Mouse (Mus musculus) bone marrow, adult 2 months (tissue): ENCODE measurements around the gene Mtfr1l. TPM values are rescaled to one million over a fixed set of nuclear protein-coding genes. Genes with fewer than 3 reads are reported as not detected.

Experiments used
- H3K27ac ChIP-seq: fragments of 200-500 bp; 2 replicates; pipeline ENCODE4 v1.5.1; 2012; ENCODE audit warnings: low read depth, mild to moderate bottlenecking, control low read depth, inconsistent platforms, low read length; ENCODE audit not compliant: control insufficient read depth, poor library complexity, insufficient read depth
- H3K4me1 ChIP-seq: fragments of 200-500 bp; 2 replicates; pipeline ENCODE4 v1.6.1; 2011; ENCODE audit warnings: low read length; ENCODE audit not compliant: control insufficient read depth, insufficient read depth
- H3K4me3 ChIP-seq: fragments of 200-500 bp; replicated peaks from 2 replicates; pipeline ENCODE3; 2011; ENCODE audit warnings: mild to moderate bottlenecking, low read depth, low read length, control low read depth; ENCODE audit not compliant: control insufficient read depth
- CTCF ChIP-seq: fragments of 200-500 bp; IDR thresholded peaks from 2 replicates; pipeline ENCODE4 v1.5.1; 2011; ENCODE audit warnings: low read length, control low read depth; ENCODE audit not compliant: control insufficient read depth, insufficient read depth
- POLR2A ChIP-seq: fragments of 200-500 bp; IDR thresholded peaks from 2 replicates; pipeline ENCODE4 v1.6.1; 2011; ENCODE audit warnings: low read depth, mild to moderate bottlenecking, control low read depth, low read length, borderline replicate concordance; ENCODE audit not compliant: control insufficient read depth
- WGBS: fragments of 180-500 bp; shearing (Covaris S2); methylation state at CpG from one replicate; pipeline ENCODE4 v1.1.7; 2018; 5-methylcytosine and 5-hydroxymethylcytosine counted together
- polyA plus RNA-seq: library from polyadenylated mRNA; stranded (reverse); fragments of >200 nt; gene quantifications from 2 replicates; pipeline ENCODE4 v1.2.4, GENCODE M21; 2011; ENCODE audit warnings: low replicate concordance; ENCODE audit not compliant: missing spikeins, insufficient read depth, insufficient read length

The Mtfr1l gene
- polyA plus RNA-seq, 1 experiment, result 57.2 TPM

DNA sequence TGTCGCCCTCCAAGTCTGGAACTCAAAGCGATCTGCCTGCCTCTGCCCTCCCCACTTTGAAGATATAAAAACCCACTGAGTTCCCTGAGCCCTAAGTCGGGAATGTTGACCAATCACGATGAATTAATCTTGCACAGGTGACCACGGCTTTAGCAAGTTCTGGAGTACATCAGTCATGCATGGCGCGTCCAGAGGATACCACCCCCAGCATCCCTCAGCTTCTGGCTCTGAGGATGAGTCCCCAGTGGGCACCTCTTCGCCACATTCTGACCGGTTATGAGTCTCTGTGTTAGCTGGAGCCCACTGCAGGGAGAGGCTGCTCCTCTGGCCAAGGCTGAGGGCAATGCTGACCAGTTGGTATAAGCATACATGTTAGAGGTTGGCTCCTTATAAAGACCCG lies 51.0 kb downstream of the Mtfr1l start:
- peaks cover 3% of the 10 kb centered on the region; the same call in 1 of the 2 replicates for H3K4me1 ChIP-seq
- 72% methylated on average over 10 of the region's 10 CpGs for WGBS
- H3K4me3 ChIP-seq, result no peak overlapping the region
- TF ChIP-seq CTCF, result no peak
- TF ChIP-seq POLR2A, result no peak
- H3K27ac ChIP-seq, result no peak overlapping the region

DNA sequence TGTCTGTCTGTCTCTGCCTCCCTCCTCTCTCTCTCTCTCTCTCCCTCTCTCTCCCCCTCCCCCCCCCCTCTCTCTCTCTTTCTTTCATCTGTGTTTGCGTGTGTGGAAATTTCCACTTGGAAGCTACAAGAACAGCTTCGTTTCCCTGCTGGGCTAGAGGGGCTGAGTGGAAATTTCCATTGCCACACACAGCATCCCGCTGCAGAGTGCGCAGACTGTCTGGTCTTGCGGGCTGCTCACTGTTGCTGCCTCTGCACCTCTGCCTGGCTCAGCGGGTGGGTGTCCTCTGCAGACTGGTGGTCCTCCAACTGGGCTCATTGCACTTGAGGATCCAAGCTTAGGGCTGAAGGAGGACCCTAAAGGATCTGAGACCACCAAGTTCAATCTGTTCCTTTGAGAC lies 51.5 kb downstream of the Mtfr1l start:
- no peak overlapping the region for H3K27ac ChIP-seq
- WGBS, result 67% methylated on average over 6 of the region's 6 CpGs
- H3K4me3 ChIP-seq, result no peak overlapping the region
- peaks cover 3% of the 10 kb centered on the region; the same call in 1 of the 2 replicates for H3K4me1 ChIP-seq
- no peak for TF ChIP-seq CTCF
- TF ChIP-seq POLR2A, result no peak

DNA sequence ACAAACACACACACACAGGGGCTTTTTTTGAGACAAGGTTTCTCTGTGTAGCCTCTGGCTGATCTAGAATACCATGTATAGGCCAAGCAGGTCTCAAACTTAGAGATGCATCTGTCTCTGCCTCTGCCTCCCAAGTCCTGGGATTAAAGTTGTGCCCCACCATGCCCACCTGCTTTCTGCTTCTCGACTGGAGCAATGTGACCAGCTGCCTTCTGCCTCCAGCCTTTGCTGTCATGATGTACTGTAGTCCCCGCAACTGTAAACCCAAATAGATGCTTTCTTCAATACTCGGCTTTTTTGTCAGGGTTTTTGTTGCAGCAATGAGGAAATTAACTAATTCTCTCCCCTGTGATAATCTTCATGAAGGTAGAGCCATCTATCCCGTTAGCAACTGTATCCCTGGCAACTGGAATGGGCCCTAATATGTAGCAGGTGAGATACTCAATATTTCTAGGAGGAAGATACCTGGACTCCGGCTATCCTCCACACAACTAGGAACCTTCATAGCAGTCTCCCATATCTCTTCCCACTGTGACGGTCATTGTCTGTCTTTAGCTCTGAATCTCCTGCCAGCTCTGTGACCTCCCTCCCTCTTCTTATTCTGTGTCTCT lies 52.0 kb downstream of the Mtfr1l start:
- TF ChIP-seq CTCF, result no peak
- Histone ChIP-seq H3K27ac (no peak overlapping the region), H3K4me3 (no peak overlapping the region), H3K4me1 (peaks cover 3% of the 10 kb centered on the region; the same call in 1 of the 2 replicates)
- WGBS, result 63% methylated on average over 6 of the region's 6 CpGs

DNA sequence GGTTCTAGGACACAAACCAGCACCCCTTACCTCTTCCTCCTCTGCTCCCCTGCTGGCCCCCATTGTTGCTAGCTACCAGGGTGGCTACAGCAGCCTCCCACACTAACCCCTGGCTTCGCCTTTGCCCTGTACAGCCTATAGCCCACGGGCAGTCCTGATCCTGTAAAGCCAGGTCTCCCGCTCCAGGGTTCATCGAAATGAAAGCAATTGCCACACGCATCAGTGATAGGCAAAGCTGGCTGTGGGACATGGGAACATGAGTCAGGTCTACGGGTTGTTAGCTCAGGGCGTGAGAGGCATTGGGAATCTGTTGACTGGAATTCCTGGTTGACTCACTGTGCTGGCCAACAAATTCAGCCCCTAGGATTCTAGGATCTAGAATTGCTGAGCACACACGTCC lies 52.7 kb downstream of the Mtfr1l start:
- Histone ChIP-seq H3K27ac (0 out of 2 replicates have a peak overlapping the region, but pooled peaks have one; percentile 13), H3K4me1 (peaks cover 4% of the 10 kb centered on the region; the same call in 1 of the 2 replicates), H3K4me3 (no peak overlapping the region)
- WGBS, result 76% methylated on average over 8 of the region's 8 CpGs
- TF ChIP-seq POLR2A, result no peak
- no peak for TF ChIP-seq CTCF

GRCm38 (mm10) chr4:134481270-134481669 lies 53.9 kb downstream of the Mtfr1l start:
- no peak overlapping the region for H3K27ac ChIP-seq
- TF ChIP-seq CTCF (no peak), POLR2A (no peak)

GRCm38 (mm10) chr4:134480864-134481263 lies 54.3 kb downstream of the Mtfr1l start:
- no peak overlapping the region for H3K4me3 ChIP-seq
- TF ChIP-seq POLR2A (no peak), CTCF (peak; percentile 93)
- 11% methylated on average over 6 of the region's 6 CpGs for WGBS
- peaks cover 4% of the 10 kb centered on the region; the same call in 1 of the 2 replicates for H3K4me1 ChIP-seq
- H3K27ac ChIP-seq, result no peak overlapping the region

More at GRCm38 (mm10) chr4:134481270-134481669, 53.9 kb downstream of the Mtfr1l start:
- peaks cover 4% of the 10 kb centered on the region; the same call in 1 of the 2 replicates for H3K4me1 ChIP-seq
- no peak overlapping the region for H3K4me3 ChIP-seq
- WGBS, result 30% methylated on average over 6 of the region's 6 CpGs

DNA sequence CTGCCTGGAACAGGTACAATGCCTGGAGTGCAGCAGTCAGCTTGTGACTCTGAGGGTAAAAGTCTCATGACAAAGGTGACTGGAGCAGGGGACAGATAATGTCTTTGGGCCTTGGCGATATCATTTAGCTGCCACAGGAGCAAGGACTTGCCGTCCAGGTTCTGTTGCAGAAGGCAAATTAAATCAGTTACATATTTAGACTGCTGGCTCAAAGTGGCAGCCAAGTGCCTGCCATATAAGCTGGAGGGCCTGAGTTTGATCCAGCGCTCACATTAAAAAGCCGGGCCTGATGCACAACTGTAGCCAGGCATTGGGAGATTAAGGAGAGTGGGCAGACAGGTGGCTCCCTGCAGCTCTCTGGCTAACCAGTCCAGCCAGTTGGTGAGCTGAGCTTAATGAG lies 55.3 kb downstream of the Mtfr1l start:
- Histone ChIP-seq H3K4me1 (peaks cover 4% of the 10 kb centered on the region; the same call in 1 of the 2 replicates), H3K4me3 (no peak overlapping the region), H3K27ac (no peak overlapping the region)
- WGBS, result 89% methylated on average over 4 of the region's 4 CpGs
- no peak for TF ChIP-seq POLR2A
- TF ChIP-seq CTCF, result no peak

DNA sequence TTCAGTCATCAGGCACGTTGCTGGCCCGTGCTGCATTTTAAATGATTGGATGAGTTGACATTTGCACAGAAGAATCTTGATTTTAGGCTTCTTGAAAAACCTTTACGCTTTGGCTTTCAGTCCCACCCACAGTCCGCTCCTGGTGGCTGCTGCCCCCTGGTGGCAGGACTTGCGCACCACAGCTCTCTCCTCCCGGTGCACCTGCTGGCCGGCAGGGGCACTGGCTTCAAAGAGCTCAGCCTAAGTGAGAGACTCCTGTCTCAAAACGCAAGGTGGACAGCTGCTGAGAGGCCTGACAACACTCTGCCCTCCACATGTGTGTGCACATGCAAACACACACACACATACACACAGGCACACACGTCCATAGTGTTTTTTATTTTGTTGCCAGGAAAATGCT lies 57.2 kb downstream of the Mtfr1l start:
- Histone ChIP-seq H3K4me1 (peaks cover 3% of the 10 kb centered on the region; the same call in 1 of the 2 replicates), H3K27ac (no peak overlapping the region), H3K4me3 (no peak overlapping the region)
- TF ChIP-seq CTCF, result peak; percentile 100
- TF ChIP-seq POLR2A, result 0 out of 2 replicates have a peak, but pooled peaks have one; percentile 29
- WGBS, result 7% methylated on average over 9 of the region's 9 CpGs
